Mouse (Mus musculus): ENCODE measurements around the gene Krcc1. TPM values are rescaled to one million over a fixed set of nuclear protein-coding genes. Genes with fewer than 3 reads are reported as not detected.

The Krcc1 gene
- polyA plus RNA-seq, 1 experiment from 2014 or later = 21.5 TPM

GRCm38 (mm10) chr6:71271057-71271388 is 454 bp upstream of the Krcc1 start:
- 2% methylated on average over 8 of the region's 8 CpGs for WGBS
- Histone ChIP-seq H3K4me3 (replicated peaks; ENCODE audit: low read length) (peak overlapping the region; percentile 79), H3K9ac (peak overlapping the region; percentile 57), H3K36me3 (replicated peaks; ENCODE audit: control insufficient read depth, insufficient read depth) (no peaks in the 10 kb centered on the region), H3K27me3 (ENCODE audit: control insufficient read depth, insufficient read depth, low read length) (no peaks in the 10 kb centered on the region), H3K9me3 (ENCODE audit: control insufficient read depth, low read length) (no peaks in the 10 kb centered on the region), H3K4me2 (replicated peaks) (peak overlapping the region; percentile 73), H3K27ac (peak overlapping the region; percentile 95), H3K4me1 (replicated peaks; ENCODE audit: control insufficient read depth, insufficient read depth, low read length) (peaks cover 15% of the 10 kb centered on the region)
- ATAC-seq (ENCODE audit: low FRiP score) (peak; percentile 66), DNase-seq (ENCODE audit: low spot score) (no peak)

- ATAC-seq (ENCODE audit: low FRiP score) = no peak
- Histone ChIP-seq H3K27me3 (ENCODE audit: control insufficient read depth, insufficient read depth, low read length) (no peaks in the 10 kb centered on the region), H3K9me3 (ENCODE audit: control insufficient read depth, low read length) (no peaks in the 10 kb centered on the region), H3K4me2 (replicated peaks) (peak overlapping the region; percentile 73), H3K27ac (peak overlapping the region; percentile 95), H3K36me3 (replicated peaks; ENCODE audit: control insufficient read depth, insufficient read depth) (no peaks in the 10 kb centered on the region), H3K4me1 (replicated peaks; ENCODE audit: control insufficient read depth, insufficient read depth, low read length) (peaks cover 15% of the 10 kb centered on the region), H3K4me3 (replicated peaks; ENCODE audit: low read length) (peak overlapping the region; percentile 79), H3K9ac (peak overlapping the region; percentile 98)
- WGBS = under 1% methylated on average over 11 of the region's 11 CpGs
- DNase-seq (ENCODE audit: low spot score) = no peak
Measured at GRCm38 (mm10) chr6:71272316-71272741, 852 bp downstream of the Krcc1 start.

GRCm38 (mm10) chr6:71273715-71274114 is 2.2 kb downstream of the Krcc1 start:
- DNase-seq (ENCODE audit: low spot score) (no peak), ATAC-seq (ENCODE audit: low FRiP score) (no peak)
- WGBS = 97% methylated on average over 1 of the region's 1 CpGs
- H3K36me3 ChIP-seq (replicated peaks; ENCODE audit: control insufficient read depth, insufficient read depth) = no peaks in the 10 kb centered on the region
- H3K27ac ChIP-seq = no peak overlapping the region
- no peak overlapping the region for H3K4me2 ChIP-seq (replicated peaks)
- H3K9ac ChIP-seq = no peak overlapping the region
- H3K27me3 ChIP-seq (ENCODE audit: control insufficient read depth, insufficient read depth, low read length) = no peaks in the 10 kb centered on the region
- H3K4me1 ChIP-seq (replicated peaks; ENCODE audit: control insufficient read depth, insufficient read depth, low read length) = peaks cover 15% of the 10 kb centered on the region
- no peak overlapping the region for H3K4me3 ChIP-seq (replicated peaks; ENCODE audit: low read length)
- H3K9me3 ChIP-seq (ENCODE audit: control insufficient read depth, low read length) = no peaks in the 10 kb centered on the region

- Histone ChIP-seq H3K36me3 (replicated peaks; ENCODE audit: control insufficient read depth, insufficient read depth) (no peaks in the 10 kb centered on the region), H3K27me3 (ENCODE audit: control insufficient read depth, insufficient read depth, low read length) (no peaks in the 10 kb centered on the region), H3K4me3 (replicated peaks; ENCODE audit: low read length) (no peak overlapping the region), H3K9me3 (ENCODE audit: control insufficient read depth, low read length) (no peaks in the 10 kb centered on the region), H3K27ac (no peak overlapping the region), H3K4me2 (replicated peaks) (no peak overlapping the region), H3K4me1 (replicated peaks; ENCODE audit: control insufficient read depth, insufficient read depth, low read length) (peaks cover 15% of the 10 kb centered on the region), H3K9ac (no peak overlapping the region)
- 87% methylated on average over 1 of the region's 1 CpGs for WGBS
- ATAC-seq (ENCODE audit: low FRiP score) (no peak), DNase-seq (ENCODE audit: low spot score) (no peak)
Measured at GRCm38 (mm10) chr6:71274621-71275020, 3.1 kb downstream of the Krcc1 start.

- H3K27ac ChIP-seq = no peak overlapping the region
- peaks cover 5% of the 10 kb centered on the region; the same call in 1 of the 2 replicates for H3K36me3 ChIP-seq (replicated peaks; ENCODE audit: control insufficient read depth, insufficient read depth)
- H3K27me3 ChIP-seq (ENCODE audit: control insufficient read depth, insufficient read depth, low read length) = no peaks in the 10 kb centered on the region
- DNase-seq (ENCODE audit: low spot score) (no peak), ATAC-seq (ENCODE audit: low FRiP score) (no peak)
- H3K9ac ChIP-seq = no peak overlapping the region
- no peaks in the 10 kb centered on the region for H3K4me1 ChIP-seq (replicated peaks; ENCODE audit: control insufficient read depth, insufficient read depth, low read length)
- H3K9me3 ChIP-seq (ENCODE audit: control insufficient read depth, low read length) = no peaks in the 10 kb centered on the region
- H3K4me2 ChIP-seq (replicated peaks) = no peak overlapping the region
- 85% methylated on average over 1 of the region's 1 CpGs for WGBS
- H3K4me3 ChIP-seq (replicated peaks; ENCODE audit: low read length) = no peak overlapping the region
Measured at GRCm38 (mm10) chr6:71279418-71279817, 7.9 kb downstream of the Krcc1 start.

- DNase-seq (ENCODE audit: low spot score) (no peak), ATAC-seq (ENCODE audit: low FRiP score) (no peak)
- no peak overlapping the region for H3K4me2 ChIP-seq (replicated peaks)
- WGBS = 84% methylated on average over 14 of the region's 14 CpGs
- no peaks in the 10 kb centered on the region for H3K36me3 ChIP-seq (replicated peaks; ENCODE audit: control insufficient read depth, insufficient read depth)
- no peak overlapping the region for H3K27ac ChIP-seq
- H3K4me3 ChIP-seq (replicated peaks; ENCODE audit: low read length) = no peak overlapping the region
- H3K9me3 ChIP-seq (ENCODE audit: control insufficient read depth, low read length) = no peaks in the 10 kb centered on the region
- H3K4me1 ChIP-seq (replicated peaks; ENCODE audit: control insufficient read depth, insufficient read depth, low read length) = no peaks in the 10 kb centered on the region
- H3K27me3 ChIP-seq (ENCODE audit: control insufficient read depth, insufficient read depth, low read length) = no peaks in the 10 kb centered on the region
- H3K9ac ChIP-seq = no peak overlapping the region
Measured at GRCm38 (mm10) chr6:71293509-71293908, 22.0 kb downstream of the Krcc1 start.

- Histone ChIP-seq H3K27me3 (ENCODE audit: control insufficient read depth, insufficient read depth, low read length) (no peaks in the 10 kb centered on the region), H3K27ac (no peak overlapping the region), H3K4me2 (replicated peaks) (no peak overlapping the region), H3K4me3 (replicated peaks; ENCODE audit: low read length) (no peak overlapping the region), H3K4me1 (replicated peaks; ENCODE audit: control insufficient read depth, insufficient read depth, low read length) (no peaks in the 10 kb centered on the region), H3K9ac (no peak overlapping the region), H3K36me3 (replicated peaks; ENCODE audit: control insufficient read depth, insufficient read depth) (no peaks in the 10 kb centered on the region), H3K9me3 (ENCODE audit: control insufficient read depth, low read length) (no peaks in the 10 kb centered on the region)
- ATAC-seq (ENCODE audit: low FRiP score) = no peak
- 72% methylated on average over 6 of the region's 6 CpGs for WGBS
- no peak for DNase-seq (ENCODE audit: low spot score)
Measured at GRCm38 (mm10) chr6:71295303-71295702, 23.8 kb downstream of the Krcc1 start.

- Histone ChIP-seq H3K36me3 (replicated peaks; ENCODE audit: control insufficient read depth, insufficient read depth) (no peaks in the 10 kb centered on the region), H3K9ac (no peak overlapping the region), H3K4me1 (replicated peaks; ENCODE audit: control insufficient read depth, insufficient read depth, low read length) (no peaks in the 10 kb centered on the region), H3K27me3 (ENCODE audit: control insufficient read depth, insufficient read depth, low read length) (no peaks in the 10 kb centered on the region), H3K4me3 (replicated peaks; ENCODE audit: low read length) (no peak overlapping the region), H3K4me2 (replicated peaks) (no peak overlapping the region), H3K27ac (no peak overlapping the region), H3K9me3 (ENCODE audit: control insufficient read depth, low read length) (no peaks in the 10 kb centered on the region)
- ATAC-seq (ENCODE audit: low FRiP score) (no peak), DNase-seq (ENCODE audit: low spot score) (no peak)
- WGBS = 63% methylated on average over 2 of the region's 2 CpGs
Measured at GRCm38 (mm10) chr6:71298051-71298450, 26.6 kb downstream of the Krcc1 start.

- Histone ChIP-seq H3K4me1 (replicated peaks; ENCODE audit: control insufficient read depth, insufficient read depth, low read length) (no peaks in the 10 kb centered on the region), H3K36me3 (replicated peaks; ENCODE audit: control insufficient read depth, insufficient read depth) (no peaks in the 10 kb centered on the region), H3K27ac (no peak overlapping the region), H3K4me3 (replicated peaks; ENCODE audit: low read length) (no peak overlapping the region), H3K9ac (no peak overlapping the region), H3K9me3 (ENCODE audit: control insufficient read depth, low read length) (no peaks in the 10 kb centered on the region), H3K4me2 (replicated peaks) (no peak overlapping the region), H3K27me3 (ENCODE audit: control insufficient read depth, insufficient read depth, low read length) (no peaks in the 10 kb centered on the region)
- DNase-seq (ENCODE audit: low spot score) (peak; percentile 39), ATAC-seq (ENCODE audit: low FRiP score) (no peak)
- WGBS = 29% methylated on average over 3 of the region's 3 CpGs
Measured at GRCm38 (mm10) chr6:71298751-71299150, 27.3 kb downstream of the Krcc1 start.

GRCm38 (mm10) chr6:71302097-71302731 is 30.7 kb downstream of the Krcc1 start:
- no peaks in the 10 kb centered on the region for H3K27me3 ChIP-seq (ENCODE audit: control insufficient read depth, insufficient read depth, low read length)
- H3K9me3 ChIP-seq (ENCODE audit: control insufficient read depth, low read length) = no peaks in the 10 kb centered on the region
- H3K36me3 ChIP-seq (replicated peaks; ENCODE audit: control insufficient read depth, insufficient read depth) = no peaks in the 10 kb centered on the region
- whole genome bisulfite sequencing = 69% methylated on average over 6 of the region's 6 CpGs
- H3K4me1 ChIP-seq (replicated peaks; ENCODE audit: control insufficient read depth, insufficient read depth, low read length) = no peaks in the 10 kb centered on the region
- no peak overlapping the region for H3K4me3 ChIP-seq (replicated peaks; ENCODE audit: low read length)
- ATAC-seq (ENCODE audit: low FRiP score) (no peak), DNase-seq (ENCODE audit: low spot score) (no peak)
- H3K4me2 ChIP-seq (replicated peaks) = no peak overlapping the region
- no peak overlapping the region for H3K9ac ChIP-seq
- no peak overlapping the region for H3K27ac ChIP-seq

Measured in hindbrain, embryonic 14.5 days (tissue).